Mouse (Mus musculus): ENCODE data around the gene Rab36.

Rab36 gene

DNA sequence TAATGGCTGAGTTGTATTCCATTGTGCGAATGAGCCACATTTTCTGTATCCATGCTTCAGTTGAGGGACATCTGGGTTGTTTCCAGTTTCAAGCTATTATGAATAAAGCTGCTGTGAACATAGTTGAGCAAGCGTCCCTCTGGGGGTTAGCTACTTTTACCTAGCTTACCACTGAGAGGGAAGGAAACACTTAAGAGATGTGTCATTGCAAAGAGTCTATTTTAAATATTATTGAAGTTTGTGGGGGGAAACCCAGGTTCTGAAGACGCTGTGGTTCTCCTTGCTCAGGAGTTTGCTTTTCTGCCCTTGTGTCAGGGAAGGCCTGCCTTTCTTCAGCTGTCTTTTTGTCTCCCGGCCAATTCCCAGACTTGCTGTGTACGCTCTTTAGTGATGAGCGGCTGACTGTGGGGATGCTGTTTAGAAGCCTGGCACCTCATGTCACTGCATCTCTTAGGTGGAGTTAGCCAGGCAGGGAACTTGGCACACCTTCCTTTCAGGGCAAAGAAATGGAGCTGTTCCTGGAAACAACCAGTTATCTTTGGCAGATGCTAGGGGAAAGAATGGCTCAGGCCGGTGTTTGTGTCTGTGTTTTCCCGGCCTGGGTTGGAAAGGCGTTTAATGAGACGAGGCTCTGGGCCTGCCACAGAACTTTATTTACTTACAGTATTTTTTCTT lies 54.8 kb downstream of the Rab36 start:
- no peaks in the 10 kb centered on the region for H3K9me3 ChIP-seq (ENCODE audit: low read length)
- TF ChIP-seq NANOG (IDR thresholded peaks at IDR 0.05; ENCODE audit: borderline replicate concordance, low read length) = no peak
- no peak for TF ChIP-seq CTCF (conservative IDR thresholded peaks at IDR 0.05; ENCODE audit: low read length)
- no peak for TF ChIP-seq POU5F1 (IDR thresholded peaks at IDR 0.05; ENCODE audit: borderline replicate concordance, low read length)
- no peaks in the 10 kb centered on the region for H3K36me3 ChIP-seq (ENCODE audit: insufficient read depth, low read length)
- H3K27me3 ChIP-seq (ENCODE audit: insufficient read depth, low read length) = no peaks in the 10 kb centered on the region
- peaks cover 20% of the 10 kb centered on the region for H3K4me1 ChIP-seq (replicated peaks; ENCODE audit: low read depth, low read length)
- H3K4me3 ChIP-seq (replicated peaks; ENCODE audit: low read length) = no peak overlapping the region

- TF ChIP-seq NANOG (IDR thresholded peaks at IDR 0.05; ENCODE audit: borderline replicate concordance, low read length) (no peak), POU5F1 (IDR thresholded peaks at IDR 0.05; ENCODE audit: borderline replicate concordance, low read length) (no peak), CTCF (conservative IDR thresholded peaks at IDR 0.05; ENCODE audit: low read length) (no peak)
- H3K9me3 ChIP-seq (ENCODE audit: low read length) = no peaks in the 10 kb centered on the region
- H3K4me3 ChIP-seq (replicated peaks; ENCODE audit: low read length) = no peak overlapping the region
- no peaks in the 10 kb centered on the region for H3K36me3 ChIP-seq (ENCODE audit: insufficient read depth, low read length)
- no peaks in the 10 kb centered on the region for H3K27me3 ChIP-seq (ENCODE audit: insufficient read depth, low read length)
- H3K4me1 ChIP-seq (replicated peaks; ENCODE audit: low read depth, low read length) = peaks cover 36% of the 10 kb centered on the region
These were observed 56.6 kb downstream of the Rab36 start for GRCm38 (mm10) chr10:75093252-75093987.

GRCm38 (mm10) chr10:75094338-75094737 lies 57.5 kb downstream of the Rab36 start:
- H3K9me3 ChIP-seq (ENCODE audit: low read length) = no peaks in the 10 kb centered on the region
- TF ChIP-seq CTCF (conservative IDR thresholded peaks at IDR 0.05; ENCODE audit: low read length) = no peak
- TF ChIP-seq NANOG (IDR thresholded peaks at IDR 0.05; ENCODE audit: borderline replicate concordance, low read length) = no peak
- no peak for TF ChIP-seq POU5F1 (IDR thresholded peaks at IDR 0.05; ENCODE audit: borderline replicate concordance, low read length)
- no peak overlapping the region for H3K4me3 ChIP-seq (replicated peaks; ENCODE audit: low read length)
- H3K36me3 ChIP-seq (ENCODE audit: insufficient read depth, low read length) = no peaks in the 10 kb centered on the region
- H3K4me1 ChIP-seq (replicated peaks; ENCODE audit: low read depth, low read length) = peaks cover 42% of the 10 kb centered on the region
- H3K27me3 ChIP-seq (ENCODE audit: insufficient read depth, low read length) = no peaks in the 10 kb centered on the region

DNA sequence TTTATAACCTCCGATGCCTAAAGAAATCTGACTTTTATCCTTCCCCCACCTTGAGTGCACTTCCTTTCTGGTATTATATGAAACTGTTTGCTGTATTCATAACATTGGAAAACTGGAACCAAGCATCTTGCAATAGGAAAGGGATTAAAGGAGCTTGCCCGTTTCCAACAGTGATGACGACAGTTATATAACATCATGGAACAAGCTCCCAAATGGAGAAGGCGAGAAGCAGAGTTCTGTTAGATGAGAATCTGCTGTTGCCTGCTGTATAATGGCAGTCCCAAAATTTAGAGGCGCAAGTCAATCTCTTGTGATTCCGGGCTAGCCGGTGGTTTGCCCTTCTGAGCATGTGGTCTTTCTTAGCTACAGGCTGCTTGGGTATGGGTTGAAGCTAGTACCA lies 58.4 kb downstream of the Rab36 start:
- H3K27me3 ChIP-seq (ENCODE audit: insufficient read depth, low read length) = no peaks in the 10 kb centered on the region
- H3K4me1 ChIP-seq (replicated peaks; ENCODE audit: low read depth, low read length) = peaks cover 50% of the 10 kb centered on the region
- TF ChIP-seq CTCF (conservative IDR thresholded peaks at IDR 0.05; ENCODE audit: low read length) (no peak), NANOG (IDR thresholded peaks at IDR 0.05; ENCODE audit: borderline replicate concordance, low read length) (no peak), POU5F1 (IDR thresholded peaks at IDR 0.05; ENCODE audit: borderline replicate concordance, low read length) (no peak)
- H3K9me3 ChIP-seq (ENCODE audit: low read length) = no peaks in the 10 kb centered on the region
- no peaks in the 10 kb centered on the region for H3K36me3 ChIP-seq (ENCODE audit: insufficient read depth, low read length)
- no peak overlapping the region for H3K4me3 ChIP-seq (replicated peaks; ENCODE audit: low read length)

DNA sequence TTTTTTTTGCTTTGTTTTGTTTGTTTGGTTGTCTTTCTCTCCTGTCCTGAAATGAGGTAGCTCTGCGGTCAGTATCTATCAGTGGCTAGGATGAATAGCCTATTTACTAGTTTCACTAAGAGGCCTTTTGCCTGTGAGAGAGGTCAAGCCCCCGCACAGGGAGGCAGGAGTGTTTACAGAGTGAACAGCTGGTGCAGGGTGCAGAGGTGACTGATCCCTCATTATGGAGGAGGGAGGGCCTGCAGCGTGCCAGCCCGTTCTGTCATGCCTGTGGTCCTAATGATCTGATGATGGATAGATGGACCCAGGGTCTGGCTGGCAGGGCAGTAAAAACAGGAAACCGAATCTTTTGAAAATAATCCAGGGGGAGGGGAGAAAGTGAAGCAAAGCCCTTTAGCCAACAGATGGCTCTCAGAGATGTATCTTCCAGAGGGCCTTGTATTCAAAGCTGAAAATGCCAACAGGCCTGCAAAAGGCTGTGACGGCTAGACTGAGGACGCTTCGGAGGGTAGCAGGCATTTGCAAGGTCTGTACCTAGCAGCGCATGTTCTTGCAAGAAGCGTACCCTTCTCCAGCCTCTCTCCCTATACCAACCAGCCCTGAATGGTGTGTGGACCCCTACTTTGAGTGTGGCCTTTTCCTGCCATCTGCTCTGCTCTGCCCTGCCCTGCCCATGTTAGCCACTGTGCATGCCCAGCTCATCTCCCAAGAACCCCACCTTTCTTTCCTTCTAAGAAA lies 61.8 kb downstream of the Rab36 start:
- peaks cover 53% of the 10 kb centered on the region for H3K4me1 ChIP-seq (replicated peaks; ENCODE audit: low read depth, low read length)
- H3K4me3 ChIP-seq (replicated peaks; ENCODE audit: low read length) = no peak overlapping the region
- H3K9me3 ChIP-seq (ENCODE audit: low read length) = no peaks in the 10 kb centered on the region
- no peaks in the 10 kb centered on the region for H3K36me3 ChIP-seq (ENCODE audit: insufficient read depth, low read length)
- H3K27me3 ChIP-seq (ENCODE audit: insufficient read depth, low read length) = no peaks in the 10 kb centered on the region
- TF ChIP-seq NANOG (IDR thresholded peaks at IDR 0.05; ENCODE audit: borderline replicate concordance, low read length) (no peak), POU5F1 (IDR thresholded peaks at IDR 0.05; ENCODE audit: borderline replicate concordance, low read length) (no peak), CTCF (conservative IDR thresholded peaks at IDR 0.05; ENCODE audit: low read length) (no peak)

- Histone ChIP-seq H3K36me3 (ENCODE audit: insufficient read depth, low read length) (no peaks in the 10 kb centered on the region), H3K4me1 (replicated peaks; ENCODE audit: low read depth, low read length) (peaks cover 64% of the 10 kb centered on the region), H3K9me3 (ENCODE audit: low read length) (no peaks in the 10 kb centered on the region), H3K27me3 (ENCODE audit: insufficient read depth, low read length) (no peaks in the 10 kb centered on the region), H3K4me3 (replicated peaks; ENCODE audit: low read length) (no peak overlapping the region)
- TF ChIP-seq POU5F1 (IDR thresholded peaks at IDR 0.05; ENCODE audit: borderline replicate concordance, low read length) (no peak), CTCF (conservative IDR thresholded peaks at IDR 0.05; ENCODE audit: low read length) (no peak), NANOG (IDR thresholded peaks at IDR 0.05; ENCODE audit: borderline replicate concordance, low read length) (no peak)
These were observed 63.4 kb downstream of the Rab36 start for GRCm38 (mm10) chr10:75100298-75100697.

DNA sequence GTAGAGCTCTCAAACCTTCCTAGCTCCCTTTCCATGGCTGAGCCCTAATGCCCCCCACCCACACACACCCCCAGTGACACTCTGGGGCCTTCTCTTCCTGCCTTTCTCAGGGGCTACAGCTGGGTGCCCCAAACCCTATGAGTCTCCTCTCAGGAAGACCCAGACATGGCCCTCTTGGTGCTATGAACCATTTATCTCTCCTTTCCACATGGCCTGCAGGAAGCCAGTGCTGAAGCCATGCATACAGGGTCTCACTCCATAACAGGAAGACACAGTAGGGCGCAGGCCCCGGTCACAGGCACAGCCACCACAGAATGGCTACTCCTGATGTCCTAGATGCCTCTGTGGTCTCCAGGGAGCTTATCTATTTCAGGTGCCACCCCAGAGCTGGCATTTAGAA lies 66.6 kb downstream of the Rab36 start:
- Histone ChIP-seq H3K36me3 (ENCODE audit: insufficient read depth, low read length) (no peaks in the 10 kb centered on the region), H3K4me1 (replicated peaks; ENCODE audit: low read depth, low read length) (peaks cover 68% of the 10 kb centered on the region), H3K4me3 (replicated peaks; ENCODE audit: low read length) (no peak overlapping the region), H3K9me3 (ENCODE audit: low read length) (no peaks in the 10 kb centered on the region), H3K27me3 (ENCODE audit: insufficient read depth, low read length) (no peaks in the 10 kb centered on the region)
- no peak for TF ChIP-seq CTCF (conservative IDR thresholded peaks at IDR 0.05; ENCODE audit: low read length)
- TF ChIP-seq POU5F1 (IDR thresholded peaks at IDR 0.05; ENCODE audit: borderline replicate concordance, low read length) = no peak
- no peak for TF ChIP-seq NANOG (IDR thresholded peaks at IDR 0.05; ENCODE audit: borderline replicate concordance, low read length)

All from E14TG2a.4 (cell line).